ENCODE assay signal across 32 mouse cellular contexts in the genomic region with DNA sequence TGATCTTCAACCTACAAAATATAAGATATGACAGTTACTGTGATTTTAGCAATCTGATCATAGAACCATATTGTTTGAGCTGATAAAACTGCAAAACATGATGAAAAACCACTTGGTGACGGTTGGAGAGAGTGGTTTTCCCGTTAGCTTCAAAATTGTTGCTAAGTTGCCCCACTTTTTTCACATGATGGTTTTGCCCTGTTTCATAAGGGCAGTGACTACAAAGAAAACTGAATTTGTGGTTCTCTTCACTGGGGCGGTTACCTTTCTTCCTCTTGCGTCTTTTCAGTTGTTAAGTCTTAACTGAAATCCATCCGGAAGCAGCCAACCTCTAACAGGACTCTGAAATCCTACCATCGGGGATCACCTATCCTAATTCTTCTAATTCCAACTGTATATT. TPM values are rescaled to one million over a fixed set of nuclear protein-coding genes. Genes with fewer than 3 reads are reported as not detected.
A peak's percentile ranks its signal among the peaks of the same experiment; 100 is the strongest.
DNase-seq lines count a peak whose midpoint lies in the region; ATAC-seq and TF ChIP-seq lines count a peak whose summit lies in the region.
"Had no signal": no experiment of that assay in that cellular context is flagged by ENCODE, and none has a peak within 500 bp of the region (broad histone marks: within the 10 kb centered on the region; RNA-seq: fewer than 3 reads in every experiment).

No protein-coding gene starts in this region.

- no peaks in the 10 kb centered on the region for H3K9me3 ChIP-seq in liver, embryonic 14.5 days (ENCODE audit: control insufficient read depth, low read length)
- no peaks in the 10 kb centered on the region for H3K9me3 ChIP-seq in liver, embryonic 12.5 days (replicated peaks)
- H3K9me3 ChIP-seq: embryonic facial prominence, embryonic 10.5 days; embryonic facial prominence, embryonic 15.5 days; forebrain, embryonic 13.5 days; heart, embryonic 13.5 days; hindbrain, embryonic 12.5 days; neural tube, embryonic 12.5 days; stomach, embryonic 15.5 days had no signal

- ATAC-seq in liver, embryonic 14.5 days (ENCODE audit: insufficient read depth): no peak
- no peak for ATAC-seq in liver, embryonic 12.5 days
- peak; percentile 18 to 43; a peak in 2 of 4 replicates for ATAC-seq in hematopoietic stem cell, adult 5-6 weeks (replicated peaks in 1 of 2; ENCODE audit: insufficient read depth in 1 of 2, low FRiP score in 2 of 2, low TSS enrichment in 1 of 2, low read depth in 1 of 2, poor library complexity in 2 of 2, severe bottlenecking in 2 of 2)
- peak; percentile 18; the same call in 1 of the 2 replicates for ATAC-seq in monocyte, adult 5-6 weeks (replicated peaks; ENCODE audit: insufficient number of reproducible peaks, low FRiP score, low TSS enrichment, poor library complexity, severe bottlenecking)
- ATAC-seq: CD4-positive, CD25-positive, alpha-beta regulatory T cell, adult 4 months; forebrain, embryonic 13.5 days; hindbrain, postnatal 0 days; intestine, embryonic 16.5 days had no signal

- H3K27ac ChIP-seq in liver, embryonic 14.5 days: no peak overlapping the region
- no peak overlapping the region for H3K27ac ChIP-seq in liver, embryonic 12.5 days
- H3K27ac ChIP-seq: embryonic facial prominence, embryonic 10.5 days; embryonic facial prominence, embryonic 15.5 days; forebrain, embryonic 13.5 days; heart, embryonic 13.5 days; hindbrain, embryonic 12.5 days; hindbrain, postnatal 0 days; kidney, postnatal 0 days; neural tube, embryonic 12.5 days; stomach, embryonic 15.5 days had no signal

- no peaks in the 10 kb centered on the region for H3K27me3 ChIP-seq in liver, embryonic 14.5 days (ENCODE audit: control insufficient read depth, insufficient read depth, low read length)
- H3K27me3 ChIP-seq in liver, embryonic 12.5 days (replicated peaks): no peaks in the 10 kb centered on the region
- H3K27me3 ChIP-seq: embryonic facial prominence, embryonic 15.5 days; forebrain, embryonic 13.5 days; heart, embryonic 13.5 days; hindbrain, embryonic 12.5 days; neural tube, embryonic 12.5 days; stomach, embryonic 15.5 days had no signal

- TF ChIP-seq CTCF in liver, embryonic 14.5 days (IDR thresholded peaks at IDR 0.05; ENCODE audit: low read depth): no peak

- no peak for DNase-seq in liver, embryonic 14.5 days (ENCODE audit: low read depth in 3 of 3, low spot score in 3 of 3)
- DNase-seq in CD4-positive helper T cell, adult 2 months (ENCODE audit: low read depth, low spot score): peak; percentile 58
- DNase-seq in layer of hippocampus, postnatal 10 days (ENCODE audit: low spot score in 2 of 2): no peak
- DNase-seq in left cerebral cortex, adult 8-10 months (ENCODE audit: low spot score in 2 of 2): no peak
- DNase-seq in frontal cortex, adult 2 months (ENCODE audit: extremely low spot score in 1 of 2, low spot score in 1 of 2): no peak
- DNase-seq: adrenal gland, adult 8-10 months; cerebellum, adult 2 months; cerebellum, postnatal 14 days; gastrocnemius, postnatal 25 days; heart, postnatal 10 days; kidney, adult 8-10 months; kidney, postnatal 4 days; lung, adult 18-20 months; lung, postnatal 10 days; midbrain, embryonic 14.5 days; retina, postnatal 1 day; right cerebral cortex, postnatal 14 days; thymus, postnatal 36 days had no signal

- H3K4me1 ChIP-seq in liver, embryonic 14.5 days (replicated peaks; ENCODE audit: control insufficient read depth in 2 of 2, insufficient read depth in 2 of 2, low read length in 1 of 2): peaks cover 0 to 3% of the 10 kb centered on the region in 2 experiments; a peak in 1 of 4 replicates
- no peaks in the 10 kb centered on the region for H3K4me1 ChIP-seq in liver, embryonic 12.5 days
- H3K4me1 ChIP-seq: embryonic facial prominence, embryonic 10.5 days; embryonic facial prominence, embryonic 15.5 days; forebrain, embryonic 13.5 days; heart, embryonic 13.5 days; hindbrain, embryonic 12.5 days; neural tube, embryonic 12.5 days; stomach, embryonic 15.5 days had no signal

- H3K36me3 ChIP-seq in liver, embryonic 14.5 days (replicated peaks; ENCODE audit: control insufficient read depth, insufficient read depth, low read depth): no peaks in the 10 kb centered on the region
- no peaks in the 10 kb centered on the region for H3K36me3 ChIP-seq in liver, embryonic 12.5 days
- H3K36me3 ChIP-seq: embryonic facial prominence, embryonic 10.5 days; embryonic facial prominence, embryonic 15.5 days; heart, embryonic 13.5 days; hindbrain, embryonic 12.5 days; neural tube, embryonic 12.5 days; stomach, embryonic 15.5 days had no signal

- no peak overlapping the region for H3K4me3 ChIP-seq in liver, embryonic 14.5 days (ENCODE audit: insufficient read depth in 1 of 2, low read depth in 2 of 2, low read length in 2 of 2)
- no peak overlapping the region for H3K4me3 ChIP-seq in liver, embryonic 12.5 days
- H3K4me3 ChIP-seq: embryonic facial prominence, embryonic 10.5 days; embryonic facial prominence, embryonic 15.5 days; forebrain, embryonic 13.5 days; heart, embryonic 13.5 days; hindbrain, embryonic 12.5 days; neural tube, embryonic 12.5 days; stomach, embryonic 15.5 days had no signal

- peak; percentile 28; the same call in 1 of the 2 replicates for TF ChIP-seq EP300 in liver, embryonic 14.5 days (IDR thresholded peaks at IDR 0.05; ENCODE audit: low read depth)

- WGBS in liver, embryonic 14.5 days (ENCODE audit: insufficient replicate concordance): 47% methylated on average over 6 of the region's 6 CpGs
- WGBS in liver, embryonic 12.5 days (ENCODE audit: insufficient replicate concordance): 61% methylated on average over 6 of the region's 6 CpGs

- H3K4me2 ChIP-seq in liver, embryonic 14.5 days (ENCODE audit: low read depth): no peak overlapping the region
- no peak overlapping the region for H3K4me2 ChIP-seq in liver, embryonic 12.5 days
- H3K4me2 ChIP-seq: embryonic facial prominence, embryonic 15.5 days; forebrain, embryonic 13.5 days; heart, embryonic 13.5 days; hindbrain, embryonic 12.5 days; neural tube, embryonic 12.5 days; stomach, embryonic 15.5 days had no signal

- no peak overlapping the region for H3K9ac ChIP-seq in liver, embryonic 14.5 days (replicated peaks)
- no peak overlapping the region for H3K9ac ChIP-seq in liver, embryonic 12.5 days
- H3K9ac ChIP-seq: embryonic facial prominence, embryonic 15.5 days; forebrain, embryonic 13.5 days; heart, embryonic 13.5 days; hindbrain, embryonic 12.5 days; neural tube, embryonic 12.5 days; stomach, embryonic 15.5 days had no signal

RNA-seq across cellular contexts. Expression of a gene that starts 26.5 kb away (rescaled TPM):
- 2.0 and 3.0 TPM in 2 replicates for polyA plus RNA-seq in liver, embryonic 14.5 days (2012; rRNA removed)
- polyA plus RNA-seq in liver, embryonic 14.5 days (2014; fragmentation: Nextera tagmentation; extraction: Ambion mirVana): 4.1 and 4.9 TPM in 2 replicates
- 2.2 and 2.5 TPM in 2 replicates for polyA plus RNA-seq in liver, embryonic 12.5 days (2016; fragmentation: Nextera tagmentation; extraction: Ambion mirVana)
- total RNA-seq in hematopoietic stem cell, adult 5-6 weeks (2017): 31.5 and 55.8 TPM in 2 replicates
- 75.4 to 129 TPM (median 81.3 TPM) in 3 replicates for total RNA-seq in monocyte, adult 5-6 weeks (2017)
- total RNA-seq in layer of hippocampus, postnatal 10 days (2021): under 1 TPM in 1 of 2 experiments, not detected in 1; 0.21 TPM
- total RNA-seq in left cerebral cortex, adult 8-10 months (2022): under 1 TPM in 1 of 4 experiments, not detected in 3; 0.11 TPM
- 0.02 and 0.04 TPM in 2 replicates for polyA plus RNA-seq in frontal cortex, adult 2 months (2012; rRNA removed)
- polyA plus RNA-seq: forebrain, embryonic 13.5 days; hindbrain, postnatal 0 days had no signal

Comparison
In these comparisons a context has a peak if more than half of its experiments do, and no peak if none do; other contexts are left out.
1. ATAC-seq: peak in hematopoietic stem cell, adult 5-6 weeks (2 of 2) and monocyte, adult 5-6 weeks (single experiment); none in liver, embryonic 14.5 days (single experiment) and liver, embryonic 12.5 days (single experiment).
2. RNA of a gene that starts 26.5 kb away (total RNA-seq): 75.4 to 129 TPM in monocyte, adult 5-6 weeks and 31.5 to 55.8 TPM in hematopoietic stem cell, adult 5-6 weeks; 0.21 TPM in layer of hippocampus, postnatal 10 days and 0.11 TPM in left cerebral cortex, adult 8-10 months; every median in the first group is over 10 times any median in the second.